Mouse (Mus musculus) liver, embryonic 14.5 days (tissue): ENCODE data around the gene Spred1.

ENCODE experiments used
- CTCF ChIP-seq: IDR thresholded peaks from 2 replicates; pipeline ENCODE4 v1.5.1; 2016; ENCODE audit warnings: antibody characterized with exemption, low read depth, control low read depth
- EP300 ChIP-seq: IDR thresholded peaks from 2 replicates; pipeline ENCODE4 v1.6.1; 2016; ENCODE audit warnings: antibody characterized with exemption, low read depth

DNA sequence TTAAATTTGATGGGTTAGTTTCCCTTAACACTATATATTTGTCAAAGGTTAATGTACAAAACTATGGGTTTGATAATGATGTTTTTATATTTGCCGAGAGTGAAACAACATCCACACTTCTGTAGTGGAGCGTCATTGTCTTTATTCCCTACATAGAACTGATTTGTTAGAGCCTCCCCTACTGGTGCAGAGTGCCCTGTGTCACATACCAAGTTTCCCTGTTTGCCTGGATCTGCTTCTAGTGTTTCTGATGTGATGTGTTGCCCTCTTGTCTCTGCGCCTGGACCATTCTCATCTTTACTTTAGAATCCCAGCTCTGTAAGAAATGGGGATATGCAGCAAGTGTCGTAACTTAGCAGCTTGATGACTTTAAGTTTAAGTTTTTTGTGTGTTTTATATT is 51.8 kb downstream of the Spred1 start:
- TF ChIP-seq EP300 (no peak), CTCF (no peak)
